Mouse (Mus musculus): ENCODE measurements around the gene Kif3c. TPM values are rescaled to one million over a fixed set of nuclear protein-coding genes. Genes with fewer than 3 reads are reported as not detected.
A peak's percentile ranks its signal among the peaks of the same experiment; 100 is the strongest.

Kif3c gene
- polyA plus RNA-seq, 1 experiment = 2.1 TPM

- Histone ChIP-seq H3K27ac (ENCODE audit: insufficient read depth, low read depth, low read length) (no peak overlapping the region), H3K4me1 (ENCODE audit: control insufficient read depth, insufficient read depth, insufficient read length, low read length) (peaks cover 6% of the 10 kb centered on the region), H3K36me3 (ENCODE audit: control insufficient read depth, insufficient read depth, low read length) (no peaks in the 10 kb centered on the region), H3K4me3 (ENCODE audit: low read depth, low read length) (no peak overlapping the region), H3K27me3 (ENCODE audit: control insufficient read depth, insufficient read depth, low read length) (peaks cover 6% of the 10 kb centered on the region; the same call in 1 of the 2 replicates)
- TF ChIP-seq POLR2A (IDR thresholded peaks at IDR 0.05; ENCODE audit: low read depth, low read length) = no peak
- no peak for TF ChIP-seq CTCF (IDR thresholded peaks at IDR 0.05; ENCODE audit: extremely low read depth, insufficient read length, insufficient replicate concordance, low read depth, low read length)
- 50% methylated on average over 3 of the region's 3 CpGs for WGBS
Measured at GRCm38 (mm10) chr12:3368771-3369170, 3.8 kb downstream of the Kif3c start.

- Histone ChIP-seq H3K4me1 (ENCODE audit: control insufficient read depth, insufficient read depth, insufficient read length, low read length) (no peaks in the 10 kb centered on the region), H3K27ac (ENCODE audit: insufficient read depth, low read depth, low read length) (no peak overlapping the region), H3K36me3 (ENCODE audit: control insufficient read depth, insufficient read depth, low read length) (no peaks in the 10 kb centered on the region), H3K4me3 (ENCODE audit: low read depth, low read length) (no peak overlapping the region), H3K27me3 (ENCODE audit: control insufficient read depth, insufficient read depth, low read length) (no peaks in the 10 kb centered on the region)
- WGBS = 53% methylated on average over 11 of the region's 11 CpGs
- TF ChIP-seq CTCF (IDR thresholded peaks at IDR 0.05; ENCODE audit: extremely low read depth, insufficient read length, insufficient replicate concordance, low read depth, low read length) (no peak), POLR2A (IDR thresholded peaks at IDR 0.05; ENCODE audit: low read depth, low read length) (no peak)
Measured at GRCm38 (mm10) chr12:3370979-3371925, 6.3 kb downstream of the Kif3c start.

- TF ChIP-seq POLR2A (IDR thresholded peaks at IDR 0.05; ENCODE audit: low read depth, low read length) (no peak), CTCF (IDR thresholded peaks at IDR 0.05; ENCODE audit: extremely low read depth, insufficient read length, insufficient replicate concordance, low read depth, low read length) (no peak)
- 53% methylated on average over 3 of the region's 3 CpGs for WGBS
- Histone ChIP-seq H3K36me3 (ENCODE audit: control insufficient read depth, insufficient read depth, low read length) (no peaks in the 10 kb centered on the region), H3K4me1 (ENCODE audit: control insufficient read depth, insufficient read depth, insufficient read length, low read length) (no peaks in the 10 kb centered on the region), H3K27ac (ENCODE audit: insufficient read depth, low read depth, low read length) (no peak overlapping the region), H3K4me3 (ENCODE audit: low read depth, low read length) (no peak overlapping the region), H3K27me3 (ENCODE audit: control insufficient read depth, insufficient read depth, low read length) (no peaks in the 10 kb centered on the region)
Measured at GRCm38 (mm10) chr12:3371991-3372390, 7.1 kb downstream of the Kif3c start.

GRCm38 (mm10) chr12:3373566-3373965 lies 8.6 kb downstream of the Kif3c start:
- H3K27ac ChIP-seq (ENCODE audit: insufficient read depth, low read depth, low read length) = no peak overlapping the region
- H3K36me3 ChIP-seq (ENCODE audit: control insufficient read depth, insufficient read depth, low read length) = no peaks in the 10 kb centered on the region
- no peaks in the 10 kb centered on the region for H3K4me1 ChIP-seq (ENCODE audit: control insufficient read depth, insufficient read depth, insufficient read length, low read length)
- WGBS = 88% methylated on average over 6 of the region's 6 CpGs
- no peak for TF ChIP-seq CTCF (IDR thresholded peaks at IDR 0.05; ENCODE audit: extremely low read depth, insufficient read length, insufficient replicate concordance, low read depth, low read length)
- no peak overlapping the region for H3K4me3 ChIP-seq (ENCODE audit: low read depth, low read length)
- H3K27me3 ChIP-seq (ENCODE audit: control insufficient read depth, insufficient read depth, low read length) = no peaks in the 10 kb centered on the region

GRCm38 (mm10) chr12:3374552-3374951 lies 9.6 kb downstream of the Kif3c start:
- Histone ChIP-seq H3K4me1 (ENCODE audit: control insufficient read depth, insufficient read depth, insufficient read length, low read length) (no peaks in the 10 kb centered on the region), H3K4me3 (ENCODE audit: low read depth, low read length) (no peak overlapping the region), H3K36me3 (ENCODE audit: control insufficient read depth, insufficient read depth, low read length) (no peaks in the 10 kb centered on the region), H3K27ac (ENCODE audit: insufficient read depth, low read depth, low read length) (no peak overlapping the region), H3K27me3 (ENCODE audit: control insufficient read depth, insufficient read depth, low read length) (no peaks in the 10 kb centered on the region)
- TF ChIP-seq POLR2A (IDR thresholded peaks at IDR 0.05; ENCODE audit: low read depth, low read length) (no peak), CTCF (IDR thresholded peaks at IDR 0.05; ENCODE audit: extremely low read depth, insufficient read length, insufficient replicate concordance, low read depth, low read length) (no peak)
- WGBS = 71% methylated on average over 5 of the region's 5 CpGs

DNA sequence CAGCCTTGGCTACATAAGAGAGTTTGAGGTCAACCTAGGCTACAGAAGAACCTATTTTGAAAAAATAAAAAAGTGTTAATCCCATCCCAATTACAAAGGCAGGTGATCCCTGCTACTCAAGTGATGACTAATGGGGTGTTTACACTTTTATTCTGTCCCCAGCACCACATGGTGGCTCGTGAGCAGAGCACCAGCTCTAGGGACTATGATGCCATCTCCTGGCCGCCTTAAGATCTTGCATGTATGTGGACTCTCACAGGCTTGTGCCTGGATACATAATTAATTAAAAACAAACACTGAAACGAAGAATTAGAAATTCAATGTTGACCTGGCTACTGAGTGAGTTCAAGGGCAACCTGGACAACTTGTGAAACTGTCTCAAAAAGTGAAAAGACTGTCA lies 12.3 kb downstream of the Kif3c start:
- WGBS = 18% methylated on average over 3 of the region's 3 CpGs
- Histone ChIP-seq H3K4me1 (ENCODE audit: control insufficient read depth, insufficient read depth, insufficient read length, low read length) (no peaks in the 10 kb centered on the region), H3K27ac (ENCODE audit: insufficient read depth, low read depth, low read length) (no peak overlapping the region), H3K27me3 (ENCODE audit: control insufficient read depth, insufficient read depth, low read length) (no peaks in the 10 kb centered on the region), H3K36me3 (ENCODE audit: control insufficient read depth, insufficient read depth, low read length) (no peaks in the 10 kb centered on the region), H3K4me3 (ENCODE audit: low read depth, low read length) (no peak overlapping the region)
- peak; percentile 33; the same call in 1 of the 2 replicates for TF ChIP-seq CTCF (IDR thresholded peaks at IDR 0.05; ENCODE audit: extremely low read depth, insufficient read length, insufficient replicate concordance, low read depth, low read length)
- TF ChIP-seq POLR2A (IDR thresholded peaks at IDR 0.05; ENCODE audit: low read depth, low read length) = no peak

DNA sequence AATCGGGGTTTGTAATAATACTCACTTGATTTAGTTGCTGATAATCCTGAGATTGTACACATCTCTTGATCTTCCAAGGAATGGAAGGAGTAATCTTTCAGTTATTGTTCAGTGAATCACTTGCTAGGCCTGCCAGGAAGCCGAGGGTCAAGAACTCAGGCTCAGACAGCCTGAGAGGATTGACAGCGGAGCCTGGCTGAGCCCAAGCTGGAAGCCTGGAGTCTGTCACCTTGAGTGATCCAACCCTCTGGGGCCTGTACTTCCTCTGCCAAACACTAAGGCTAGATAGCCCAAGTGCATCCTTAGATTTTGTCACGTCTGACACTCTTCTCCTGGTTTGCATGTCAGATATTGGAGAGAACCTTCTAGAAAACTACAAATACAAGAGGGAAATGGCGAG lies 12.8 kb downstream of the Kif3c start:
- Histone ChIP-seq H3K27ac (ENCODE audit: insufficient read depth, low read depth, low read length) (no peak overlapping the region), H3K4me3 (ENCODE audit: low read depth, low read length) (no peak overlapping the region), H3K27me3 (ENCODE audit: control insufficient read depth, insufficient read depth, low read length) (no peaks in the 10 kb centered on the region), H3K4me1 (ENCODE audit: control insufficient read depth, insufficient read depth, insufficient read length, low read length) (no peaks in the 10 kb centered on the region), H3K36me3 (ENCODE audit: control insufficient read depth, insufficient read depth, low read length) (no peaks in the 10 kb centered on the region)
- TF ChIP-seq POLR2A (IDR thresholded peaks at IDR 0.05; ENCODE audit: low read depth, low read length) (no peak), CTCF (IDR thresholded peaks at IDR 0.05; ENCODE audit: extremely low read depth, insufficient read length, insufficient replicate concordance, low read depth, low read length) (no peak)
- WGBS = 77% methylated on average over 5 of the region's 5 CpGs
